Mouse (Mus musculus) forebrain, postnatal 0 days (tissue): ENCODE data around the gene Exosc5. TPM values are rescaled to one million over a fixed set of nuclear protein-coding genes. Genes with fewer than 3 reads are reported as not detected.

Experiments used
- ATAC-seq: fragments of 200-750 bp; cut with Nextera tagmentation; 2 replicates; pipeline ENCODE4 v1.8.0; 2017; ENCODE audit warnings: mild to moderate bottlenecking, moderate library complexity
- DNase-seq: peaks from one replicate; pipeline ENCODE4 v3.0.0-alpha.2; 2015
- H3K27ac ChIP-seq: fragments of 300-500 bp; sonication (generic); 2 replicates; pipeline ENCODE4 v1.5.1; 2014; ENCODE audit warnings: low read depth, mild to moderate bottlenecking, antibody characterized with exemption, low read length, moderate library complexity, mixed read lengths
- H3K27me3 ChIP-seq: fragments of 300-500 bp; sonication (generic); 2 replicates; pipeline ENCODE4 v1.6.1; 2014; ENCODE audit warnings: mild to moderate bottlenecking, low read length, mixed read lengths; ENCODE audit not compliant: insufficient read depth
- H3K36me3 ChIP-seq: fragments of 300-500 bp; sonication (generic); 2 replicates; pipeline ENCODE4 v1.6.1; 2014; ENCODE audit warnings: mild to moderate bottlenecking, moderate library complexity; ENCODE audit not compliant: insufficient read depth
- H3K4me1 ChIP-seq: fragments of 300-500 bp; sonication (generic); 2 replicates; pipeline ENCODE4 v1.6.1; 2014; ENCODE audit warnings: antibody characterized with exemption; ENCODE audit not compliant: insufficient read depth
- H3K4me2 ChIP-seq: fragments of 300-500 bp; sonication (generic); 2 replicates; pipeline ENCODE4 v1.6.1; 2014; ENCODE audit warnings: low read depth, mild to moderate bottlenecking, moderate library complexity
- H3K4me3 ChIP-seq: fragments of 300-500 bp; sonication (generic); 2 replicates; pipeline ENCODE4 v1.5.1; 2014; ENCODE audit warnings: low read depth, low read length, mixed read lengths
- H3K9ac ChIP-seq: fragments of 300-500 bp; sonication (generic); 2 replicates; pipeline ENCODE4 v1.6.1; 2014; ENCODE audit warnings: mild to moderate bottlenecking
- H3K9me3 ChIP-seq: fragments of 300-500 bp; sonication (generic); 2 replicates; pipeline ENCODE4 v1.6.1; 2016; ENCODE audit warnings: low read length
- CTCF ChIP-seq: sonication (generic); IDR thresholded peaks from 2 replicates; pipeline ENCODE4 v1.5.1; 2016; ENCODE audit warnings: antibody characterized with exemption, control low read depth, low read depth
- WGBS: fragments of 180-500 bp; shearing (Covaris S2); extraction: QIAGEN DNeasy Blood & Tissue Kit; methylation state at CpG from one replicate; pipeline ENCODE4 v1.1.7; 2014; 5-methylcytosine and 5-hydroxymethylcytosine counted together
- polyA plus RNA-seq: library from polyadenylated mRNA; unstranded; fragments of >200 nt; fragmentation: Nextera tagmentation; extraction: Ambion mirVana; gene quantifications from 2 replicates; pipeline ENCODE4 v1.2.1, GENCODE M21; 2015
- total RNA-seq: library from RNA; depleted of rRNA; stranded (reverse); fragments of >200 nt; gene quantifications from 2 replicates; pipeline ENCODE4 v1.2.3, GENCODE M21; 2014

The Exosc5 gene
- total and polyA plus RNA-seq, 2 experiments from 2014 or later: 22.9 to 35.2 TPM

- DNase-seq (no peak), ATAC-seq (no peak)
- no peak overlapping the region for H3K4me2 ChIP-seq
- no peaks in the 10 kb centered on the region; the same call in 1 of the 2 replicates for H3K4me1 ChIP-seq
- H3K9ac ChIP-seq: no peak overlapping the region
- no peak overlapping the region for H3K4me3 ChIP-seq
- H3K36me3 ChIP-seq: peaks cover 36% of the 10 kb centered on the region
- H3K27me3 ChIP-seq: no peaks in the 10 kb centered on the region; the same call in 1 of the 2 replicates
- TF ChIP-seq CTCF: no peak
- H3K9me3 ChIP-seq: no peaks in the 10 kb centered on the region
- 81% methylated on average over 5 of the region's 5 CpGs for WGBS
- H3K27ac ChIP-seq: no peak overlapping the region
Measured at GRCm38 (mm10) chr7:25624851-25625250, 34.1 kb upstream of the Exosc5 start.

- Histone ChIP-seq H3K9ac (no peak overlapping the region), H3K4me1 (no peaks in the 10 kb centered on the region; the same call in 1 of the 2 replicates), H3K36me3 (peaks cover 43% of the 10 kb centered on the region), H3K9me3 (no peaks in the 10 kb centered on the region), H3K27me3 (no peaks in the 10 kb centered on the region; the same call in 1 of the 2 replicates), H3K4me3 (no peak overlapping the region), H3K27ac (no peak overlapping the region), H3K4me2 (no peak overlapping the region)
- peak; percentile 11 for DNase-seq
- ATAC-seq: no peak
- 74% methylated on average over 10 of the region's 10 CpGs for WGBS
- peak; percentile 53 for TF ChIP-seq CTCF
Measured at GRCm38 (mm10) chr7:25625594-25626250, 33.2 kb upstream of the Exosc5 start.

GRCm38 (mm10) chr7:25626509-25627430 is 32.2 kb upstream of the Exosc5 start, which contains the start of gene B3gnt8:
Gene B3gnt8, plus strand, starts transcription at chr7:25626654.
- 0 out of 2 replicates have a peak, but pooled peaks have one; percentile 6 for ATAC-seq
- peaks cover 48% of the 10 kb centered on the region for H3K36me3 ChIP-seq
- no peak for DNase-seq
- H3K4me2 ChIP-seq: peak within 1 kb of the TSS; percentile 37
- peak within 1 kb of the TSS; percentile 11; the same call in 1 of the 2 replicates for H3K4me3 ChIP-seq
- 23% methylated on average over 27 of the region's 29 CpGs for WGBS
- no peaks in the 10 kb centered on the region; the same call in 1 of the 2 replicates for H3K27me3 ChIP-seq
- H3K27ac ChIP-seq: no peak within 1 kb of the TSS
- H3K9ac ChIP-seq: peak within 1 kb of the TSS; percentile 28; the same call in 1 of the 2 replicates
- H3K4me1 ChIP-seq: no peaks in the 10 kb centered on the region; the same call in 1 of the 2 replicates
- no peak for TF ChIP-seq CTCF
- no peaks in the 10 kb centered on the region for H3K9me3 ChIP-seq

- peak overlapping the region; percentile 37 for H3K4me2 ChIP-seq
- no peaks in the 10 kb centered on the region; the same call in 1 of the 2 replicates for H3K4me1 ChIP-seq
- 21% methylated on average over 38 of the region's 38 CpGs for WGBS
- peak; percentile 34; the same call in 1 of the 2 replicates for ATAC-seq
- no peaks in the 10 kb centered on the region; the same call in 1 of the 2 replicates for H3K27me3 ChIP-seq
- no peak overlapping the region for H3K27ac ChIP-seq
- TF ChIP-seq CTCF: no peak
- no peak for DNase-seq
- H3K36me3 ChIP-seq: peaks cover 47% of the 10 kb centered on the region
- H3K4me3 ChIP-seq: peak overlapping the region; percentile 11; the same call in 1 of the 2 replicates
- peak overlapping the region; percentile 28; the same call in 1 of the 2 replicates for H3K9ac ChIP-seq
- H3K9me3 ChIP-seq: no peaks in the 10 kb centered on the region
Measured at GRCm38 (mm10) chr7:25627431-25628322, 31.3 kb upstream of the Exosc5 start.

GRCm38 (mm10) chr7:25628323-25628620 is 30.7 kb upstream of the Exosc5 start:
- H3K9me3 ChIP-seq: no peaks in the 10 kb centered on the region
- DNase-seq: no peak
- no peaks in the 10 kb centered on the region; the same call in 1 of the 2 replicates for H3K4me1 ChIP-seq
- no peak overlapping the region for H3K27ac ChIP-seq
- WGBS: 66% methylated on average over 8 of the region's 8 CpGs
- no peak for TF ChIP-seq CTCF
- H3K27me3 ChIP-seq: no peaks in the 10 kb centered on the region; the same call in 1 of the 2 replicates
- no peak for ATAC-seq
- no peak overlapping the region for H3K4me2 ChIP-seq
- H3K4me3 ChIP-seq: no peak overlapping the region
- peaks cover 48% of the 10 kb centered on the region for H3K36me3 ChIP-seq
- H3K9ac ChIP-seq: no peak overlapping the region

- Histone ChIP-seq H3K9ac (no peak overlapping the region), H3K27me3 (no peaks in the 10 kb centered on the region; the same call in 1 of the 2 replicates), H3K4me2 (no peak overlapping the region), H3K9me3 (no peaks in the 10 kb centered on the region), H3K27ac (no peak overlapping the region), H3K4me3 (no peak overlapping the region), H3K4me1 (no peaks in the 10 kb centered on the region), H3K36me3 (peaks cover 68% of the 10 kb centered on the region)
- WGBS: 92% methylated on average over 5 of the region's 5 CpGs
- no peak for DNase-seq
- ATAC-seq: no peak
- no peak for TF ChIP-seq CTCF
Measured at GRCm38 (mm10) chr7:25632679-25633078, 26.3 kb upstream of the Exosc5 start.
